Mouse (Mus musculus) E14TG2a.4 (cell line): ENCODE data around the gene Naa38.

Source experiments
- H3K27me3 ChIP-seq: 2 replicates; pipeline ENCODE4 v1.6.1; 2014; ENCODE audit warnings: low read length, control low read depth; ENCODE audit not compliant: insufficient read depth
- H3K36me3 ChIP-seq: 2 replicates; pipeline ENCODE4 v1.6.1; 2014; ENCODE audit warnings: low read length, control low read depth; ENCODE audit not compliant: insufficient read depth
- H3K4me1 ChIP-seq: replicated peaks from 2 replicates; pipeline ENCODE4 v1.6.1; 2014; ENCODE audit warnings: low read depth, low read length, control low read depth
- H3K4me3 ChIP-seq: replicated peaks from 2 replicates; pipeline ENCODE4 v1.5.1; 2014; ENCODE audit warnings: mild to moderate bottlenecking, low read length
- H3K9me3 ChIP-seq: 2 replicates; pipeline ENCODE4 v1.6.1; 2014; ENCODE audit warnings: low read length, control low read depth
- CTCF ChIP-seq: conservative IDR thresholded peaks from 2 replicates; pipeline ENCODE4 v1.5.1; 2014; ENCODE audit warnings: low read length
- NANOG ChIP-seq: IDR thresholded peaks from 2 replicates; pipeline ENCODE4 v1.6.1; 2014; ENCODE audit warnings: borderline replicate concordance, low read length, mixed read lengths
- POU5F1 ChIP-seq: IDR thresholded peaks from 2 replicates; pipeline ENCODE4 v1.6.1; 2014; ENCODE audit warnings: low read length, borderline replicate concordance

Naa38 gene

DNA sequence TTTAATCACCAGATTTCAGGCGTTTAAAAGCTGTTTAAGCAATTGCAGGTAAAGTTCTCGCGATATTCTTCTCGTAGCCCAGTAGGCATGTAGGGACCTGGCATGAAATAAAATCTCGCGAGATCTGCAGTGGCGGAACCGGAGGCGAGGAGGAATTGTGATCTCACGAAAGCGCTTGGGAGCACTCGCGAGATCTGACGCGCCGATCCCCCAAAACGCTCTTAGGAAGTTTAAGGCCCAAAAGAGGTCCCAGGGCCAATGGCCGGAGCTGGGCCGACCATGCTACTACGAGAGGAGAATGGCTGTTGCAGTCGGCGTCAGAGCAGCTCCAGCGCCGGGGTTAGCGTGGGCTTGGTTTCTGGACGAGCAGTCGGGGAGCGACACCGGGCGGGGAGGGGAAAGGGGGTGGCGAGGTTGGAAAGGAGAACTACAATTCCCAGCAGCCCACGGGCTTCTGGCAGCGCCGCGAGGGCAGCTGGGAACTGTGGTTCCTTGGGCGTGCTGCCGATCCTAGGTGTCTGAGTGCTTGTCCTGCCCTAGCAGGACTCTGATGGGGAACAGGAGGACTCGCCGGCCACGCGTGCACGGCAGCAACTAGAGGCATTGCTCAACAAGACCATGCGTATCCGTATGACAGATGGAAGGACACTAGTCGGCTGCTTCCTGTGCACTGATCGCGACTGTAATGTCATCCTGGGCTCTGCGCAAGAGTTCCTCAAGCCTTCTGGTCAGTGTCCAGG is 517 bp downstream of the Naa38 start:
- Histone ChIP-seq H3K4me3 (peak overlapping the region; percentile 88), H3K4me1 (peaks cover 58% of the 10 kb centered on the region), H3K9me3 (no peaks in the 10 kb centered on the region), H3K27me3 (0 out of 2 replicates have a peak, but pooled peaks cover 9% of the 10 kb centered on the region), H3K36me3 (peaks cover 28% of the 10 kb centered on the region)
- TF ChIP-seq CTCF (no peak), POU5F1 (no peak), NANOG (no peak)

DNA sequence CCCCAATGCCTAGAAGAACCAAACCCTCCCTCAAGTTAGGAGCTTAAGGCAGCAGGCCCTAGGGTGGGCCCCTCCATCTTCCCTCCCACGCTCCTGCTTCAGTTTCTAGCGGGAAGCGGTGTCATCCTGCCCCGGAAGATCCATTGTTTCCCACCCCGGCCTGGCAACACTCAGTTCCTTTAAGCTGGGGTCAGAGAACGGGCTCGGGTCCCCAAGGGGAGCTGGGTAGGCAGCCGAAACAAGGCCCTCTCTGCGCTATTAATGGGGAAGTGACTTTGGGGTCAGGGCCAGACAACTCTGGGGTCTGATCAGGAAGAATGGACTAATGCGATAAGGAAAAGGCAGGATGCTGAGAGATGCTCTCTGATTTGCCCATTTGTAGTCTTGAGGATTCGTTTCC is 1.5 kb downstream of the Naa38 start:
- Histone ChIP-seq H3K27me3 (0 out of 2 replicates have a peak, but pooled peaks cover 9% of the 10 kb centered on the region), H3K4me3 (peak overlapping the region; percentile 88), H3K4me1 (peaks cover 60% of the 10 kb centered on the region), H3K9me3 (no peaks in the 10 kb centered on the region), H3K36me3 (peaks cover 31% of the 10 kb centered on the region)
- no peak for TF ChIP-seq NANOG
- TF ChIP-seq POU5F1: no peak
- no peak for TF ChIP-seq CTCF

DNA sequence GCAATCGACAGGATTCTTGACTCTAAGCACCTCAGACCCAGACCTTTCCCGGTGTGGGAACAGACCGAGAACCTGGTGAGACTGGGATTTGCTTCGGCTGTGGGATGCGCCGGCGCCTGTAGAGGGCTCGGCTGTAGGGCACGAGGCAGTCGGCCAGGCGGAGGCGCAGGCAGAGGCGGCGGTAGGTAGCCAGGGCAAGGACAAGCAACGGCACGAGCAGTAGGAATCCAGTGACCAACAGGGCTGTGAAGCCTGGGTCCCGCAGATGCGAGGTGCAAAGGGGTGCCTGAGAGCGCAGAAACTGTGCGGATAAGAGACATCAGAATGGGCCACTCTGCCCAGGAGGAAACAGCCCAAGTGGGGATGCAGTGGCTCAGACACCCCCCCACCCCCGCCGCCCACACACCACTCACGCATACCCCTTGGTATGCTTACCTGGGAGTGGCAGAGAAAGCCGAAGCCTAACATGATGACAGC is 2.3 kb downstream of the Naa38 start:
- 0 out of 2 replicates have a peak, but pooled peaks cover 9% of the 10 kb centered on the region for H3K27me3 ChIP-seq
- H3K36me3 ChIP-seq: peaks cover 32% of the 10 kb centered on the region
- peak overlapping the region; percentile 88 for H3K4me3 ChIP-seq
- TF ChIP-seq CTCF: no peak
- TF ChIP-seq POU5F1: no peak
- TF ChIP-seq NANOG: no peak
- peaks cover 62% of the 10 kb centered on the region for H3K4me1 ChIP-seq
- no peaks in the 10 kb centered on the region for H3K9me3 ChIP-seq

DNA sequence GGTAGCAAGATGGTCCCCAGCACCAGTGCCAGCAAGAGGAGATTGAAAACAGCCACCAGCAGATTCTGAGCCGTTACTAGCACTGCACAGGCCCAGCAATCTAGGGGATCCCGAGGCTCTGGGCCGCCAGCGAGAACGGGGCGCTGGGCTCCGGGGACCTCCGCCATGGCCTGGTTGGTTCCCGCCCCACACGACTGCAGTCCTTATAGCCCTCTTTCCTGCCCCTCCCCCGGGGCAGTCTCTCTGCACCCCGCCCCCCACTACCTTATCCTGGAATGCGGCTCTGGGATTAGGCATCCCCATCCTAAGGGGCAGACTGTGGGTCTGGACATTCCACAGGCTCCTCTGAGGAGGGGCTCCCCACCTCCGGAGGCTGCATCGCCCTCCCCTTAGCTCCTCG is 2.8 kb downstream of the Naa38 start, which contains the start of gene Tmem88:
Gene Tmem88 (minus strand): TSS at position 176 of the 400 bp plus-strand sequence.
- peak within 1 kb of the TSS; percentile 88 for H3K4me3 ChIP-seq
- peaks cover 33% of the 10 kb centered on the region for H3K36me3 ChIP-seq
- no peaks in the 10 kb centered on the region for H3K9me3 ChIP-seq
- no peak for TF ChIP-seq CTCF
- TF ChIP-seq POU5F1: no peak
- no peak for TF ChIP-seq NANOG
- 0 out of 2 replicates have a peak, but pooled peaks cover 9% of the 10 kb centered on the region for H3K27me3 ChIP-seq
- peaks cover 62% of the 10 kb centered on the region for H3K4me1 ChIP-seq

DNA sequence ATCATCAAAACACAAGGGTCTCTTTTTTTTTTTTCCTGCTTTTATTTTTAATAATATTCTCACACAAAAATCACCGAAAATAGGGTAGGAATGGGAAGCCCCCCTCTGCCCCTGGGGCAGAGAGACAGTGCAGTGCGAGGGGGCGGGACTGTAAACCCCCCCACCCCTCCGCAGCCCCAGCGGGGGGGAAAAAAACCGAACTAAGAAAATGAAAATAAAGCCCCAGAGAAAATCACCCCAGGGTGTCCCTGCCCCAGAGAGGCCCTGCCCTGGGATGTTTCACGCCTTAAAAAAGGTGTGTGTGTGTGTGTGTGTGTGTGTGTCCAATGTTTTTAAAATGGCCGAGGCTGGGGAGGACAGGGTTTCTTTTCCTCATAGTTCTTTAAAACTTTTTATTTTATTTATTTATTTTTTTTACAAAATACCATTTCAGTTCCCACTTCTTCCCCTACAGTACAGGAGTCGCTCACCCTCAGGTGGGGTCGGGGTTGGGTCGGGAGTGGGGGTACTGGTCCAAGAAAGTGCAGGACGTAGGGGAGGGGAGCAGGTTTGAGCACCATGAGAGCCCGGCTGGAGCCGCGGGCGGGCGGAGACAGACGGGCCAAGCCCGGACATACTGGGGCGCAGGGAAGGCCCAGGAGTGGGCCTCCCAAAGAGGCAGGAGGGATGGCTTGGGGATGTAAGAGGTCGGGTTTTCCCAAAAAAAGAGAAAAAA is 3.4 kb downstream of the Naa38 start:
- Histone ChIP-seq H3K4me1 (peaks cover 66% of the 10 kb centered on the region), H3K36me3 (peaks cover 37% of the 10 kb centered on the region)
- TF ChIP-seq POU5F1 (no peak), NANOG (no peak), CTCF (no peak)

DNA sequence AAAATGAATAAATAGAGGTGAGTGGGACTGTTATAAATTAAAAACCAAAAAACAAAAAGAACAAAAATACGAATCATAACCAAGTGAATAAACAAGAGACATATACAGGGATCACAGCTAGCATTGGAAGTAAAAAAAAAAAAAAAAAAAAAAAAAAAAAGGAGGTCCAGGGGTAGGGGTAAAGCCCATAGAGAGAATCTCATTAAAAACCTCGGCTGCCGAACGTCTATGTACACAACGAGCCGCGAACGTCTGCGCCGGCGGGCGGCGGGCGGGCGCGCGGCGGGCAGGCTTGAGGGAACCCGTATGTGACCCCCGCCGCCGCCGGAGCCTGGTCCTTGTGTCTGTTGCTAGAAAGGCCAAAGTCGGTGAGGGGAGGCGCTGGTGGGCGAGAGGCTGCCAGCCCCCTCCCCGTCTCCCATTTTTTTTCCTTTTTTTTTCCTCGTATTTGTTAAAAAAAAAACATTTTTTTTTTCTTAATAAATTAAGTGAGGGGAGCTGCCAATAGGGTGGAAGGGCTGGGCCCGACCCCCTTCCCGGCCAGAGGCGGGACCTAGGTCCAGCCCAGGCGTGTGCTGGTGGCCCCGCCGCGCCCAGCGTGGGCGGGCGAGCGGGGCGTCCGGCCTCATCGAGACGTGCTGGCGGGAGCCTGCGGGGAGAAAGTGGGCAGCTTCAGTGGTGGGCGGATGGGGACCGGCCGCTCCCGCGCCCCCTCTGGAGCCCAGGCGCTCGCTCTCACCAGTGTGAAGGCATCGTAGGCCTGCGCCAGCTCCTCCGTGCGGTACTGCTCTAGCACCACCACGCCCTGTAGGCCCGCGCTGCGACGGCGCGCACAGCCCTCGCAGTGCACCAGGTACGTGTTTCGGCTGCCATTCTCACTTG is 4.2 kb downstream of the Naa38 start:
- Histone ChIP-seq H3K9me3 (no peaks in the 10 kb centered on the region), H3K4me3 (peak overlapping the region; percentile 88), H3K4me1 (peaks cover 68% of the 10 kb centered on the region), H3K36me3 (peaks cover 43% of the 10 kb centered on the region), H3K27me3 (peaks cover 22% of the 10 kb centered on the region)
- no peak for TF ChIP-seq NANOG
- no peak for TF ChIP-seq POU5F1

More for the DNA sequence above, 3.4 kb downstream of the Naa38 start:
- Histone ChIP-seq H3K9me3 (no peaks in the 10 kb centered on the region), H3K4me3 (peak overlapping the region; percentile 88), H3K27me3 (peaks cover 14% of the 10 kb centered on the region)

DNA sequence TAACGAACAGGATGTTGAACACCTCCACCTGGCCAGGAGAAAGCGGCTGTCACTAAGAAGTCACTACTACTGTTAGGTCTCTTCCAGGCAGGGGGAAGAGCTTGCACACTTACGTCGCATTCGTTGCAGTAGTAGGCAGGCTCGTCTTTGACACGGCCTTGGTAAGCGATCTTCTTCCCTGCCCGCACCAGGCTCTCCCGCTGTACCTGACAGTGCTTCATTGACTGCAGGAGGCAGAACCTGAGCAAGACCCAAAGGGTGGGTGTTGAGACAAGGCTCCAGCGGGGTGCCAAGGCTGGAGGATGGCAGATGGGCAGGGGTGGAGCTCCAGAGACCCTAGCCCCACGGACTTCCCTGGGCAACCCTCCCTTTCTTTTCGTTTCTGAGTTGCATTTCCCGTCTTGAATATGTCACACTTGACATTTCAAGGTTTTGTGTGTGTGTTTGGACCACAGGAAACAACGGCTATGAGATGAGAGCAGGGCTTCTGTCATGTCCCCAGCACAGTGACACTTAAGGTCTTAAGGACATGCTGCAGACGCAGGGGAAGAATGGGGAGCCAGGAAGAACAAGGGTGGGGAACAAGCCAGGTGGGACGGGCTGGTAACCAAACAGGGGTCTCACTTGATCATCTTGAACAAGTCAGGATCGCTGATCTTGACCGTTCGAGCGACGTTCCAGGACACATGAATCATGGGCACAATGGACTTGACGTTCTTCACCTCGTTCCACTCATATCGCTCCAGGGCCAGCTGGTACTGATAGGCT is 5.0 kb downstream of the Naa38 start:
- peak overlapping the region; percentile 88 for H3K4me3 ChIP-seq
- TF ChIP-seq POU5F1 (no peak), NANOG (no peak), CTCF (no peak)
- peaks cover 25% of the 10 kb centered on the region for H3K27me3 ChIP-seq
- peaks cover 52% of the 10 kb centered on the region for H3K36me3 ChIP-seq
- H3K4me1 ChIP-seq: peaks cover 74% of the 10 kb centered on the region
- no peaks in the 10 kb centered on the region for H3K9me3 ChIP-seq

DNA sequence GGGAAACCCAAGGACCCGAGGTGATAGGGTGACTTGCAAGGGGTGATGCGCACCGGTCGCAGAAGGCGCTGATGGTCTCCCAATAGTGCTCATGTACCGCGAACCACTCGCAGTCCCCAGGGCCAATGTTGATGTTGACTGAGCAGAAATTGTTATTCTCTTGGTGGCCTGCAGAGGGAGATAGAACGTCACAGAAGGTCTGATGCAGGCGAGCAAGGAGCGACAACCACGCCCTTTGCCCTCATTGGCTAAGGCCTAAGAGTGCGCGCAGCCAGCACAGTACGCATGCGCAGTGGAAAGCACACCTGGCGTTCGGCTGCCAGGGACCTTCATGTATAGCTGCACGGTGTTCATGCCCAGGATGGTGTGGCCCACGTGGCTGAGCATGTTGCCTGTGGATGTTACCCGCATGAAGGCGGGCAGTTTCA is 5.9 kb downstream of the Naa38 start:
- H3K4me1 ChIP-seq: peaks cover 82% of the 10 kb centered on the region
- peaks cover 61% of the 10 kb centered on the region for H3K36me3 ChIP-seq
- TF ChIP-seq NANOG (no peak), POU5F1 (no peak), CTCF (peak; percentile 62)
- H3K27me3 ChIP-seq: peaks cover 25% of the 10 kb centered on the region
- H3K9me3 ChIP-seq: no peaks in the 10 kb centered on the region
- H3K4me3 ChIP-seq: peak overlapping the region; percentile 59
